In genomic region chr14:59853139-59853538, GRCm38 (mm10) we compare ENCODE assay signal across 29 mouse cellular contexts.
DNase-seq lines count a peak whose midpoint lies in the region; ATAC-seq lines count a peak whose summit lies in the region.
"Had no signal": no experiment of that assay in that cellular context is flagged by ENCODE, and none has a peak within 500 bp of the region (broad histone marks: within the 10 kb centered on the region; RNA-seq: fewer than 3 reads in every experiment).

No protein-coding gene starts in this region.

- no peaks in the 10 kb centered on the region for H3K36me3 ChIP-seq in heart, embryonic 11.5 days (ENCODE audit: control insufficient read depth, insufficient read depth, low read length)
- H3K36me3 ChIP-seq in heart, embryonic 16.5 days (ENCODE audit: control insufficient read depth, insufficient read depth): no peaks in the 10 kb centered on the region
- H3K36me3 ChIP-seq: embryonic facial prominence, embryonic 12.5 days; limb, embryonic 13.5 days had no signal

- H3K4me3 ChIP-seq in heart, embryonic 11.5 days (ENCODE audit: low read depth, low read length): no peak overlapping the region
- no peak overlapping the region for H3K4me3 ChIP-seq in heart, embryonic 16.5 days (ENCODE audit: low read length)
- H3K4me3 ChIP-seq: embryonic facial prominence, embryonic 12.5 days; gastrocnemius, adult 2 months; limb, embryonic 13.5 days; megakaryocyte, embryonic 14.5 days had no signal

- peak overlapping the region; percentile 29 for H3K4me2 ChIP-seq in heart, embryonic 11.5 days
- no peak overlapping the region for H3K4me2 ChIP-seq in heart, embryonic 16.5 days (ENCODE audit: low read depth, low read length)
- H3K4me2 ChIP-seq: embryonic facial prominence, embryonic 12.5 days; hindbrain, embryonic 14.5 days; limb, embryonic 13.5 days; liver, embryonic 11.5 days had no signal

- no peaks in the 10 kb centered on the region for H3K27me3 ChIP-seq in heart, embryonic 11.5 days (ENCODE audit: control insufficient read depth, insufficient read depth, low read length)
- H3K27me3 ChIP-seq in heart, embryonic 16.5 days (ENCODE audit: control insufficient read depth, insufficient read depth, low read length): no peaks in the 10 kb centered on the region
- H3K27me3 ChIP-seq: embryonic facial prominence, embryonic 12.5 days; megakaryocyte, embryonic 14.5 days had no signal

- no peak overlapping the region for H3K9ac ChIP-seq in heart, embryonic 11.5 days (ENCODE audit: low read depth, low read length)
- no peak overlapping the region for H3K9ac ChIP-seq in heart, embryonic 16.5 days (ENCODE audit: low read length)
- H3K9ac ChIP-seq: embryonic facial prominence, embryonic 12.5 days; hindbrain, embryonic 14.5 days; limb, embryonic 13.5 days had no signal

- WGBS in heart, embryonic 11.5 days (ENCODE audit: insufficient replicate concordance): 8% methylated on average over 9 of the region's 9 CpGs
- WGBS in heart, embryonic 16.5 days: 22% methylated on average over 9 of the region's 9 CpGs

- no peak for DNase-seq in heart, adult 8-10 months (ENCODE audit: low spot score)
- no peak for DNase-seq in heart, postnatal 4 days
- peak; percentile 11 to 21 for DNase-seq in urinary bladder, adult 18-20 months (ENCODE audit: low spot score in 2 of 2)
- DNase-seq in urinary bladder, postnatal 4 days (ENCODE audit: low spot score in 2 of 2): no peak
- DNase-seq: adrenal gland, postnatal 14 days; cerebellum, adult 11 months; cerebellum, adult 9-10 months; cerebellum, postnatal 36 days; gastrocnemius, adult 2 months; gastrocnemius, postnatal 36 days; kidney, adult 8-10 months; kidney, postnatal 4 days; lung, adult 18-20 months; lung, postnatal 4 days; midbrain, embryonic 14.5 days; thymus, adult 2 months; thymus, postnatal 36 days had no signal

- H3K4me1 ChIP-seq in heart, embryonic 11.5 days (ENCODE audit: control insufficient read depth, insufficient read depth, low read length): peaks cover 15% of the 10 kb centered on the region
- H3K4me1 ChIP-seq in heart, embryonic 16.5 days (ENCODE audit: control insufficient read depth, insufficient read depth, low read length): peaks cover 4% of the 10 kb centered on the region
- H3K4me1 ChIP-seq: megakaryocyte, embryonic 14.5 days had no signal

- H3K9me3 ChIP-seq in heart, embryonic 11.5 days (replicated peaks; ENCODE audit: control insufficient read depth, low read length): no peaks in the 10 kb centered on the region
- no peaks in the 10 kb centered on the region for H3K9me3 ChIP-seq in heart, embryonic 16.5 days (replicated peaks; ENCODE audit: control insufficient read depth, low read length)
- H3K9me3 ChIP-seq: embryonic facial prominence, embryonic 12.5 days; limb, embryonic 13.5 days had no signal

- no peak for ATAC-seq in heart, embryonic 11.5 days (replicated peaks; ENCODE audit: insufficient number of reproducible peaks, low FRiP score, low TSS enrichment)
- ATAC-seq in heart, embryonic 16.5 days (replicated peaks; ENCODE audit: extremely low read depth, insufficient read depth, low FRiP score): no peak; the same call in 1 of the 2 replicates
- ATAC-seq: CD4-positive, CD25-positive, alpha-beta regulatory T cell, adult 4 months; forebrain, embryonic 16.5 days; inflammation-experienced regulatory T-cells, adult 6 months; lung, postnatal 0 days had no signal

- H3K27ac ChIP-seq in heart, embryonic 11.5 days (ENCODE audit: low read depth, low read length): peak overlapping the region; percentile 12; the same call in 1 of the 2 replicates
- H3K27ac ChIP-seq in heart, embryonic 16.5 days (ENCODE audit: low read length): peak overlapping the region; percentile 23; the same call in 1 of the 2 replicates
- H3K27ac ChIP-seq: embryonic facial prominence, embryonic 12.5 days; gastrocnemius, adult 2 months; hindbrain, embryonic 14.5 days; kidney, postnatal 0 days; limb, embryonic 13.5 days had no signal

Comparison
In these comparisons a context has a peak if more than half of its experiments do, and no peak if none do; other contexts are left out.
1. DNase-seq: peak in urinary bladder, adult 18-20 months (2 of 2); none in heart, adult 8-10 months (single experiment), heart, postnatal 4 days (single experiment) and urinary bladder, postnatal 4 days (0 of 2).